Mouse (Mus musculus) left cerebral cortex, postnatal 36 days (tissue): ENCODE measurements around the gene Pnpo. TPM values are rescaled to one million over a fixed set of nuclear protein-coding genes. Genes with fewer than 3 reads are reported as not detected.

Experiments used
- total RNA-seq, 2 experiments: library from RNA; stranded (reverse); gene quantifications; 2 replicates each; pipeline ENCODE4 v1.2.3; 2021

Gene Pnpo
- total RNA-seq, 2 experiments from 2014 or later, result 36.1 to 43.1 TPM

Other genes with a start within 250 kb of the Pnpo start
- 10 to 100 TPM; 40.4 to 49.0 TPM for gene Snx11, start 166.4 kb downstream of the Pnpo start, total RNA-seq
- gene Cbx1, start 154.9 kb downstream of the Pnpo start, total RNA-seq, result 10 to 100 TPM; 40.8 to 46.9 TPM
- 100 to 1,000 TPM; 262 to 282 TPM for gene Nfe2l1, start 114.0 kb downstream of the Pnpo start, total RNA-seq
- 1 to 10 TPM; 4.5 to 5.0 TPM for gene Copz2, start 94.1 kb downstream of the Pnpo start, total RNA-seq
- 10 to 100 TPM; 30.3 to 31.5 TPM for gene Cdk5rap3, start 27.5 kb downstream of the Pnpo start, total RNA-seq
- not detected for gene Prr15l, start 15.9 kb downstream of the Pnpo start, total RNA-seq
- 10 to 100 TPM; 13.1 to 14.5 TPM for gene Sp2, start 39.0 kb upstream of the Pnpo start, total RNA-seq
- 1 to 10 TPM; 2.2 to 2.5 TPM for gene Sp6, start 69.4 kb upstream of the Pnpo start, total RNA-seq
- gene Scrn2, start 86.0 kb upstream of the Pnpo start, total RNA-seq, result 1 to 10 TPM; 3.7 to 3.9 TPM
- under 1 TPM; 0.32 to 0.59 TPM for gene Lrrc46, start 97.4 kb upstream of the Pnpo start, total RNA-seq
- gene Mrpl10, start 97.6 kb upstream of the Pnpo start, total RNA-seq, result 10 to 100 TPM; 63.5 to 80.0 TPM
- 10 to 100 TPM; 11.9 to 13.3 TPM for gene Osbpl7, start 106.6 kb upstream of the Pnpo start, total RNA-seq
- under 1 TPM; 0.17 to 0.32 TPM for gene Tbx21, start 171.3 kb upstream of the Pnpo start, total RNA-seq
- 10 to 100 TPM; 42.9 to 53.7 TPM for gene Tbkbp1, start 207.5 kb upstream of the Pnpo start, total RNA-seq
- 100 to 1,000 TPM; 114 to 119 TPM for gene Kpnb1, start 243.9 kb upstream of the Pnpo start, total RNA-seq